Mouse (Mus musculus) MN1 (cell line): ENCODE measurements around the gene Proca1.

Experiments used
- DNase-seq: peaks from one replicate; pipeline ENCODE4 v3.0.0-alpha.2; 2016; ENCODE audit warnings: low spot score

Gene Proca1

GRCm38 (mm10) chr11:78193113-78193512, at the start of gene Proca1:
TSS of gene Proca1 (plus strand) at chr11:78193392.
- no peak for DNase-seq

GRCm38 (mm10) chr11:78143520-78143919, 49.7 kb upstream of the Proca1 start:
- no peak for DNase-seq

GRCm38 (mm10) chr11:78146168-78146567, 47.0 kb upstream of the Proca1 start:
- DNase-seq: no peak

GRCm38 (mm10) chr11:78146707-78147543, 46.3 kb upstream of the Proca1 start:
- DNase-seq: no peak

GRCm38 (mm10) chr11:78151161-78151560, 42.0 kb upstream of the Proca1 start:
- no peak for DNase-seq

GRCm38 (mm10) chr11:78152299-78153231, 40.6 kb upstream of the Proca1 start:
- peak; percentile 70 for DNase-seq

GRCm38 (mm10) chr11:78153778-78154177, 39.4 kb upstream of the Proca1 start:
- no peak for DNase-seq

- DNase-seq: no peak
These were observed 37.5 kb upstream of the Proca1 start for GRCm38 (mm10) chr11:78155674-78156073.

- DNase-seq: no peak
These were observed 37.0 kb upstream of the Proca1 start for GRCm38 (mm10) chr11:78156156-78156699.

GRCm38 (mm10) chr11:78159096-78159495, 34.1 kb upstream of the Proca1 start:
- peak; percentile 89 for DNase-seq

- no peak for DNase-seq
These were observed 33.6 kb upstream of the Proca1 start for GRCm38 (mm10) chr11:78159557-78159956.

- DNase-seq: no peak
These were observed 33.0 kb upstream of the Proca1 start for GRCm38 (mm10) chr11:78160171-78160570.

- no peak for DNase-seq
These were observed 32.5 kb upstream of the Proca1 start for GRCm38 (mm10) chr11:78160675-78161074.

- DNase-seq: no peak
These were observed 32.0 kb upstream of the Proca1 start for GRCm38 (mm10) chr11:78161169-78161568.

- no peak for DNase-seq
These were observed 31.2 kb upstream of the Proca1 start for GRCm38 (mm10) chr11:78161968-78162367.

GRCm38 (mm10) chr11:78162504-78162903, 30.7 kb upstream of the Proca1 start:
- no peak for DNase-seq

GRCm38 (mm10) chr11:78163045-78163444, 30.1 kb upstream of the Proca1 start:
- DNase-seq: no peak

GRCm38 (mm10) chr11:78163681-78164603, 29.2 kb upstream of the Proca1 start:
- peak; percentile 67 for DNase-seq

- no peak for DNase-seq
These were observed 28.6 kb upstream of the Proca1 start for GRCm38 (mm10) chr11:78164604-78164923.

- DNase-seq: peak; percentile 86
These were observed 28.1 kb upstream of the Proca1 start, which contains the start of gene Traf4 for GRCm38 (mm10) chr11:78164924-78165760. TSS of gene Traf4 (minus strand) at chr11:78165589.

- no peak for DNase-seq
These were observed 27.5 kb upstream of the Proca1 start for GRCm38 (mm10) chr11:78165761-78166109.
